Mouse (Mus musculus) forebrain, embryonic 10.5 days (tissue): Measurements from ENCODE around the gene Gpd1l. TPM values are rescaled to one million over a fixed set of nuclear protein-coding genes. Genes with fewer than 3 reads are reported as not detected.

Experiments used
- DNase-seq: peaks from one replicate; pipeline ENCODE4 v3.0.0-alpha.2; 2017; ENCODE audit warnings: low spot score; ENCODE audit errors: extremely low spot score
- H3K27ac ChIP-seq: fragments of 300-500 bp; sonication (generic); 2 replicates; pipeline ENCODE4 v1.5.1; 2016; ENCODE audit warnings: mild to moderate bottlenecking
- H3K27me3 ChIP-seq: fragments of 300-500 bp; sonication (generic); 2 replicates; pipeline ENCODE4 v1.6.1; 2016; ENCODE audit warnings: mild to moderate bottlenecking; ENCODE audit not compliant: poor library complexity, severe bottlenecking
- H3K36me3 ChIP-seq: fragments of 300-500 bp; sonication (generic); replicated peaks from 2 replicates; pipeline ENCODE4 v1.6.1; 2016; ENCODE audit warnings: mild to moderate bottlenecking, moderate library complexity
- H3K4me1 ChIP-seq: fragments of 300-500 bp; sonication (generic); 2 replicates; pipeline ENCODE4 v1.6.1; 2016
- H3K4me3 ChIP-seq: fragments of 300-500 bp; sonication (generic); 2 replicates; pipeline ENCODE4 v1.5.1; 2016; ENCODE audit warnings: mild to moderate bottlenecking, moderate library complexity
- H3K9me3 ChIP-seq: fragments of 300-500 bp; sonication (generic); 2 replicates; pipeline ENCODE4 v1.6.1; 2016; ENCODE audit warnings: mild to moderate bottlenecking, moderate library complexity
- WGBS: fragments of 180-500 bp; shearing (Covaris S2); methylation state at CpG from one replicate; pipeline ENCODE4 v1.1.7; 2016; 5-methylcytosine and 5-hydroxymethylcytosine counted together
- polyA plus RNA-seq: library from polyadenylated mRNA; unstranded; fragments of >200 nt; fragmentation: Nextera tagmentation; extraction: Ambion mirVana; gene quantifications from 2 replicates; pipeline ENCODE4 v1.2.1, GENCODE M21; 2016

Gene Gpd1l
- polyA plus RNA-seq, 1 experiment from 2014 or later, result 13.2 TPM

GRCm38 (mm10) chr9:114952866-114953265 lies 19.1 kb upstream of the Gpd1l start:
- H3K9me3 ChIP-seq, result no peaks in the 10 kb centered on the region
- no peaks in the 10 kb centered on the region for H3K27me3 ChIP-seq
- WGBS, result 50% methylated on average over 1 of the region's 1 CpGs
- no peak overlapping the region for H3K27ac ChIP-seq
- peaks cover 9% of the 10 kb centered on the region; the same call in 1 of the 2 replicates for H3K4me1 ChIP-seq
- H3K4me3 ChIP-seq, result no peak overlapping the region
- no peaks in the 10 kb centered on the region for H3K36me3 ChIP-seq
- DNase-seq, result no peak

- no peak for DNase-seq
- no peaks in the 10 kb centered on the region for H3K36me3 ChIP-seq
- no peak overlapping the region for H3K4me3 ChIP-seq
- H3K27me3 ChIP-seq, result no peaks in the 10 kb centered on the region
- no peaks in the 10 kb centered on the region for H3K9me3 ChIP-seq
- H3K4me1 ChIP-seq, result peaks cover 9% of the 10 kb centered on the region; the same call in 1 of the 2 replicates
- 72% methylated on average over 5 of the region's 5 CpGs for WGBS
- no peak overlapping the region for H3K27ac ChIP-seq
Observed at GRCm38 (mm10) chr9:114948395-114948794, 14.6 kb upstream of the Gpd1l start.

GRCm38 (mm10) chr9:114945576-114945975 lies 11.8 kb upstream of the Gpd1l start:
- Histone ChIP-seq H3K4me3 (no peak overlapping the region), H3K36me3 (no peaks in the 10 kb centered on the region), H3K9me3 (peaks cover 5% of the 10 kb centered on the region; the same call in 1 of the 2 replicates), H3K27ac (no peak overlapping the region), H3K27me3 (no peaks in the 10 kb centered on the region), H3K4me1 (peaks cover 9% of the 10 kb centered on the region; the same call in 1 of the 2 replicates)
- no peak for DNase-seq
- WGBS, result 85% methylated on average over 6 of the region's 6 CpGs

- no peaks in the 10 kb centered on the region for H3K36me3 ChIP-seq
- H3K4me3 ChIP-seq, result no peak overlapping the region
- H3K9me3 ChIP-seq, result peaks cover 5% of the 10 kb centered on the region; the same call in 1 of the 2 replicates
- no peaks in the 10 kb centered on the region for H3K27me3 ChIP-seq
- H3K27ac ChIP-seq, result no peak overlapping the region
- 88% methylated on average over 3 of the region's 3 CpGs for WGBS
- peaks cover under 1% of the 10 kb centered on the region; the same call in 1 of the 2 replicates for H3K4me1 ChIP-seq
- DNase-seq, result no peak
Observed at GRCm38 (mm10) chr9:114944642-114945041, 10.9 kb upstream of the Gpd1l start.

- WGBS, result 78% methylated on average over 2 of the region's 2 CpGs
Observed at GRCm38 (mm10) chr9:114936687-114937086, 2.9 kb upstream of the Gpd1l start.

GRCm38 (mm10) chr9:114935321-114935720 lies 1.5 kb upstream of the Gpd1l start:
- 70% methylated on average over 4 of the region's 4 CpGs for WGBS
- peaks cover 29% of the 10 kb centered on the region for H3K4me1 ChIP-seq
- no peaks in the 10 kb centered on the region for H3K9me3 ChIP-seq
- H3K27me3 ChIP-seq, result peaks cover 10% of the 10 kb centered on the region
- DNase-seq, result no peak
- H3K27ac ChIP-seq, result no peak overlapping the region
- H3K36me3 ChIP-seq, result no peaks in the 10 kb centered on the region
- no peak overlapping the region for H3K4me3 ChIP-seq

More at GRCm38 (mm10) chr9:114936687-114937086, 2.9 kb upstream of the Gpd1l start:
- H3K27ac ChIP-seq, result no peak overlapping the region
- peaks cover 10% of the 10 kb centered on the region for H3K27me3 ChIP-seq
- peaks cover 24% of the 10 kb centered on the region for H3K4me1 ChIP-seq
- H3K4me3 ChIP-seq, result no peak overlapping the region
- peaks cover under 1% of the 10 kb centered on the region; the same call in 1 of the 2 replicates for H3K9me3 ChIP-seq
- no peak for DNase-seq
- no peaks in the 10 kb centered on the region for H3K36me3 ChIP-seq

GRCm38 (mm10) chr9:114934231-114934630 lies 444 bp upstream of the Gpd1l start:
- 70% methylated on average over 11 of the region's 11 CpGs for WGBS
- no peaks in the 10 kb centered on the region for H3K9me3 ChIP-seq
- H3K27me3 ChIP-seq, result peaks cover 10% of the 10 kb centered on the region

GRCm38 (mm10) chr9:114933037-114933722 lies 607 bp downstream of the Gpd1l start:
- no peak for DNase-seq

More at GRCm38 (mm10) chr9:114934231-114934630, 444 bp upstream of the Gpd1l start:
- Histone ChIP-seq H3K27ac (peak overlapping the region; percentile 80; the same call in 1 of the 2 replicates), H3K36me3 (no peaks in the 10 kb centered on the region), H3K4me1 (peaks cover 29% of the 10 kb centered on the region), H3K4me3 (peak overlapping the region; percentile 70)
- no peak for DNase-seq

GRCm38 (mm10) chr9:114932607-114933006 lies 1.2 kb downstream of the Gpd1l start:
- 21% methylated on average over 13 of the region's 13 CpGs for WGBS
- H3K27me3 ChIP-seq, result peaks cover 10% of the 10 kb centered on the region
- H3K27ac ChIP-seq, result no peak overlapping the region
- no peaks in the 10 kb centered on the region for H3K36me3 ChIP-seq
- no peaks in the 10 kb centered on the region for H3K9me3 ChIP-seq
- peaks cover 29% of the 10 kb centered on the region for H3K4me1 ChIP-seq
- peak overlapping the region; percentile 70 for H3K4me3 ChIP-seq
- DNase-seq, result no peak

More at GRCm38 (mm10) chr9:114933037-114933722, 607 bp downstream of the Gpd1l start:
- Histone ChIP-seq H3K36me3 (no peaks in the 10 kb centered on the region), H3K27me3 (peaks cover 10% of the 10 kb centered on the region), H3K4me1 (peaks cover 29% of the 10 kb centered on the region), H3K27ac (peak overlapping the region; percentile 80), H3K9me3 (no peaks in the 10 kb centered on the region), H3K4me3 (peak overlapping the region; percentile 70)
- WGBS, result under 1% methylated on average over 50 of the region's 50 CpGs

GRCm38 (mm10) chr9:114930464-114931090 lies 3.2 kb downstream of the Gpd1l start:
- no peak overlapping the region for H3K27ac ChIP-seq
- H3K27me3 ChIP-seq, result peaks cover 10% of the 10 kb centered on the region
- no peak overlapping the region for H3K4me3 ChIP-seq
- H3K4me1 ChIP-seq, result peaks cover 29% of the 10 kb centered on the region
- no peaks in the 10 kb centered on the region for H3K9me3 ChIP-seq
- no peak for DNase-seq
- WGBS, result 81% methylated on average over 9 of the region's 9 CpGs
- H3K36me3 ChIP-seq, result no peaks in the 10 kb centered on the region

- Histone ChIP-seq H3K4me3 (no peak overlapping the region), H3K36me3 (no peaks in the 10 kb centered on the region), H3K27ac (no peak overlapping the region), H3K4me1 (peaks cover 17% of the 10 kb centered on the region), H3K9me3 (no peaks in the 10 kb centered on the region), H3K27me3 (no peaks in the 10 kb centered on the region)
- no peak for DNase-seq
- WGBS, result 91% methylated on average over 5 of the region's 5 CpGs
Observed at GRCm38 (mm10) chr9:114925571-114925970, 8.2 kb downstream of the Gpd1l start.

- WGBS, result 86% methylated on average over 10 of the region's 10 CpGs
Observed at GRCm38 (mm10) chr9:114925039-114925438, 8.7 kb downstream of the Gpd1l start.

GRCm38 (mm10) chr9:114924511-114924910 lies 9.3 kb downstream of the Gpd1l start:
- Histone ChIP-seq H3K27ac (0 out of 2 replicates have a peak overlapping the region, but pooled peaks have one; percentile 25), H3K4me1 (peaks cover 17% of the 10 kb centered on the region), H3K27me3 (no peaks in the 10 kb centered on the region), H3K9me3 (no peaks in the 10 kb centered on the region), H3K4me3 (no peak overlapping the region), H3K36me3 (no peaks in the 10 kb centered on the region)
- 50% methylated on average over 5 of the region's 5 CpGs for WGBS
- no peak for DNase-seq

More at GRCm38 (mm10) chr9:114925039-114925438, 8.7 kb downstream of the Gpd1l start:
- Histone ChIP-seq H3K27me3 (no peaks in the 10 kb centered on the region), H3K4me3 (no peak overlapping the region), H3K27ac (0 out of 2 replicates have a peak overlapping the region, but pooled peaks have one; percentile 25), H3K36me3 (no peaks in the 10 kb centered on the region), H3K9me3 (no peaks in the 10 kb centered on the region), H3K4me1 (peaks cover 17% of the 10 kb centered on the region)
- DNase-seq, result no peak
